Mouse (Mus musculus) hindbrain, embryonic 15.5 days (tissue): ENCODE results near the gene Fblim1. TPM values are rescaled to one million over a fixed set of nuclear protein-coding genes. Genes with fewer than 3 reads are reported as not detected.

Experiments
- ATAC-seq: fragments of 200-750 bp; cut with Nextera tagmentation; 2 replicates; pipeline ENCODE4 v1.8.0; 2017; ENCODE audit warnings: low read depth, moderate number of reproducible peaks, moderate TSS enrichment; ENCODE audit not compliant: low FRiP score
- H3K27ac ChIP-seq: fragments of 300-500 bp; sonication (generic); replicated peaks from 2 replicates; pipeline ENCODE4 v1.5.1; 2015; ENCODE audit warnings: mild to moderate bottlenecking, inconsistent platforms
- H3K27me3 ChIP-seq: fragments of 300-500 bp; sonication (generic); 2 replicates; pipeline ENCODE4 v1.6.1; 2015; ENCODE audit warnings: control low read depth, inconsistent platforms
- H3K36me3 ChIP-seq: fragments of 300-500 bp; sonication (generic); 2 replicates; pipeline ENCODE4 v1.6.1; 2015; ENCODE audit warnings: control low read depth, inconsistent platforms
- H3K4me1 ChIP-seq: fragments of 300-500 bp; sonication (generic); replicated peaks from 2 replicates; pipeline ENCODE4 v1.6.1; 2015; ENCODE audit warnings: control low read depth, inconsistent platforms
- H3K4me2 ChIP-seq: fragments of 300-500 bp; sonication (generic); 2 replicates; pipeline ENCODE4 v1.6.1; 2015; ENCODE audit warnings: moderate library complexity, mild to moderate bottlenecking, inconsistent platforms
- H3K4me3 ChIP-seq: fragments of 300-500 bp; sonication (generic); 2 replicates; pipeline ENCODE4 v1.5.1; 2015; ENCODE audit warnings: mild to moderate bottlenecking, inconsistent platforms
- H3K9ac ChIP-seq: fragments of 300-500 bp; sonication (generic); 2 replicates; pipeline ENCODE4 v1.6.1; 2015; ENCODE audit warnings: inconsistent platforms
- H3K9me3 ChIP-seq: fragments of 300-500 bp; sonication (generic); 2 replicates; pipeline ENCODE4 v1.6.1; 2016; ENCODE audit warnings: control low read depth, inconsistent platforms
- WGBS: fragments of 180-500 bp; shearing (Covaris S2); methylation state at CpG from one replicate; pipeline ENCODE4 v1.1.7; 2015; 5-methylcytosine and 5-hydroxymethylcytosine counted together
- polyA plus RNA-seq: library from polyadenylated mRNA; unstranded; fragments of >200 nt; fragmentation: Nextera tagmentation; extraction: Ambion mirVana; gene quantifications from 2 replicates; pipeline ENCODE4 v1.2.1, GENCODE M21; 2015

The Fblim1 gene
- polyA plus RNA-seq, 1 experiment from 2014 or later = 49.9 TPM

- 91% methylated on average over 25 of the region's 25 CpGs for WGBS
Measured at GRCm38 (mm10) chr4:141641961-141642811, 36.3 kb upstream of the Fblim1 start.

DNA sequence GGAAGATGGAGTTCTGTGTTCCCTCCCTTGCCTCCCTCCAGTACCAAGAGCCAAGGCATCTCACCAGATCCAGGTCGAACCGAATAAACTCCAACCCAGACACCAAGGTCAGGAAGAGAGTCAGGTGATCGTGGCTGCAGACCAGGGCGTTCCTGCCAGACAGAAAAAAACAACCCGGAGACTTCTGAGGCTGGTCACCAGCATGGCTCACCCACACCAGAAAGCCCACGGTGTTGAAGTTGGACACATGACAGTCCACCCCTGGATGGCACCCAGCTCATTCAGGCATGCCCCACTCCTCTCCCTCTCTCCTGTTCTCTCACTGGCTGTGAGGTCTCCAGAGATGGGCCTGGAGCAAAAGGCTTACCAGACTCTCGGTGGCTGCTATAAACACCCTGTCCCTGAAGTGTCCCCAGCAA, 35.5 kb upstream of the Fblim1 start:
- H3K27ac ChIP-seq = no peak overlapping the region
- H3K36me3 ChIP-seq = peaks cover 42% of the 10 kb centered on the region
- no peak overlapping the region for H3K4me3 ChIP-seq
- no peak overlapping the region for H3K9ac ChIP-seq
- no peak for ATAC-seq
- H3K27me3 ChIP-seq = no peaks in the 10 kb centered on the region
- H3K4me2 ChIP-seq = no peak overlapping the region
- WGBS = 87% methylated on average over 7 of the region's 7 CpGs
- H3K9me3 ChIP-seq = no peaks in the 10 kb centered on the region
- H3K4me1 ChIP-seq = peaks cover 24% of the 10 kb centered on the region

More at GRCm38 (mm10) chr4:141641961-141642811, 36.3 kb upstream of the Fblim1 start:
- Histone ChIP-seq H3K4me1 (peaks cover 24% of the 10 kb centered on the region), H3K9me3 (no peaks in the 10 kb centered on the region), H3K27me3 (no peaks in the 10 kb centered on the region), H3K9ac (no peak overlapping the region), H3K4me3 (no peak overlapping the region), H3K36me3 (peaks cover 34% of the 10 kb centered on the region), H3K4me2 (no peak overlapping the region), H3K27ac (peak overlapping the region; percentile 86)
- ATAC-seq = no peak

DNA sequence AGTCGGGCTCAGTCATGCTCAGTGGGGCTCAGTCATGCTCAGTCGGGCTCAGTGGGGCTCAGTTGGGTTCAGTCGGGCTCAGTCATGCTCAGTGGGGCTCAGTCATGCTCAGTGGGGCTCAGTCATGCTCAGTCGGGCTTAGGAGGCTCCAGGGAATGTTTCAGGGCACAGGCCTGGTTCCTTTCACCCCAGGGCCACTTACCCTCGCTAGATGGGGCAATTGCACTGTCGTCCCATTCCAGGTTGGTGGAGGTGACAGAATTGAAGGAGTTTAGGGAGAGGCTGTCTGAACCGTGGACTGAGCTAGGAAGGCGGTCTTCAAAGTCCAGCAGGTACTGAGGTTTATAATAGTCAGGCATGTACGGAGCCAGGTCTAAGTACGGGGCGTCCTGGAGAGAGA, 33.6 kb upstream of the Fblim1 start:
- H3K9me3 ChIP-seq = no peaks in the 10 kb centered on the region
- no peak for ATAC-seq
- H3K27ac ChIP-seq = no peak overlapping the region
- H3K27me3 ChIP-seq = no peaks in the 10 kb centered on the region
- H3K4me2 ChIP-seq = no peak overlapping the region
- no peak overlapping the region for H3K9ac ChIP-seq
- no peak overlapping the region for H3K4me3 ChIP-seq
- H3K36me3 ChIP-seq = peaks cover 48% of the 10 kb centered on the region
- 71% methylated on average over 11 of the region's 11 CpGs for WGBS
- H3K4me1 ChIP-seq = peaks cover 24% of the 10 kb centered on the region

- no peaks in the 10 kb centered on the region for H3K27me3 ChIP-seq
- H3K4me3 ChIP-seq = no peak overlapping the region
- H3K36me3 ChIP-seq = peaks cover 63% of the 10 kb centered on the region
- no peak overlapping the region for H3K27ac ChIP-seq
- H3K4me2 ChIP-seq = no peak overlapping the region
- ATAC-seq = no peak
- WGBS = 94% methylated on average over 5 of the region's 5 CpGs
- H3K4me1 ChIP-seq = no peaks in the 10 kb centered on the region
- no peak overlapping the region for H3K9ac ChIP-seq
- no peaks in the 10 kb centered on the region for H3K9me3 ChIP-seq
Measured at GRCm38 (mm10) chr4:141636693-141637092, 30.8 kb upstream of the Fblim1 start.

GRCm38 (mm10) chr4:141635991-141636390, 30.1 kb upstream of the Fblim1 start:
- no peaks in the 10 kb centered on the region for H3K27me3 ChIP-seq
- no peaks in the 10 kb centered on the region for H3K4me1 ChIP-seq
- no peaks in the 10 kb centered on the region for H3K9me3 ChIP-seq
- H3K4me3 ChIP-seq = no peak overlapping the region
- ATAC-seq = no peak
- no peak overlapping the region for H3K4me2 ChIP-seq
- no peak overlapping the region for H3K27ac ChIP-seq
- H3K36me3 ChIP-seq = peaks cover 63% of the 10 kb centered on the region
- WGBS = 91% methylated on average over 9 of the region's 9 CpGs
- no peak overlapping the region for H3K9ac ChIP-seq

GRCm38 (mm10) chr4:141632111-141632873, 26.4 kb upstream of the Fblim1 start:
- Histone ChIP-seq H3K4me2 (no peak overlapping the region), H3K9me3 (no peaks in the 10 kb centered on the region), H3K27ac (no peak overlapping the region), H3K4me3 (no peak overlapping the region), H3K36me3 (peaks cover 77% of the 10 kb centered on the region), H3K4me1 (no peaks in the 10 kb centered on the region), H3K9ac (no peak overlapping the region), H3K27me3 (no peaks in the 10 kb centered on the region)
- no peak for ATAC-seq
- 93% methylated on average over 21 of the region's 21 CpGs for WGBS

- no peaks in the 10 kb centered on the region for H3K27me3 ChIP-seq
- no peaks in the 10 kb centered on the region for H3K9me3 ChIP-seq
- 96% methylated on average over 20 of the region's 20 CpGs for WGBS
- H3K4me2 ChIP-seq = no peak overlapping the region
- H3K4me1 ChIP-seq = no peaks in the 10 kb centered on the region
- no peak for ATAC-seq
- no peak overlapping the region for H3K27ac ChIP-seq
- no peak overlapping the region for H3K4me3 ChIP-seq
- peaks cover 77% of the 10 kb centered on the region for H3K36me3 ChIP-seq
- H3K9ac ChIP-seq = no peak overlapping the region
Measured at GRCm38 (mm10) chr4:141631250-141631649, 25.4 kb upstream of the Fblim1 start.

DNA sequence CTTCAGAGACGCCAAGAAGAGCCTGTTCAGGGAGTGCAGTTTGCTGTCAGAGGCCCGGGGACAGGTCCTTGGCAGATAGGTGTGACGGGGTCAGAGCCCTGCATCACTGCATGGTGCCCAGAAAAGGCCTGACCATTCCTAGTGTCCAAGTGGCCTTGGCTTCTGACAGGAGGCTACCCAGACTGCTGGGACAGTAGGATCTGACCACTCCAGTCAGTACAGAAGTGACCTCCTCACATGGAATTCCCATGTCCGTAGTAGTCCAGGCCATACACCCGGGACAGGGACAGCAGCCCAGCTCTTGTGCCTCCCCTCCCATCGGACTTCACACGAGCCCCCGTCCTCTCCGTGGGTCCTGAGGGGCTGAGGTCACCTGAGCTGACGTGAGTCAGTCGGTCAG, 24.1 kb upstream of the Fblim1 start:
- WGBS = 96% methylated on average over 11 of the region's 11 CpGs

DNA sequence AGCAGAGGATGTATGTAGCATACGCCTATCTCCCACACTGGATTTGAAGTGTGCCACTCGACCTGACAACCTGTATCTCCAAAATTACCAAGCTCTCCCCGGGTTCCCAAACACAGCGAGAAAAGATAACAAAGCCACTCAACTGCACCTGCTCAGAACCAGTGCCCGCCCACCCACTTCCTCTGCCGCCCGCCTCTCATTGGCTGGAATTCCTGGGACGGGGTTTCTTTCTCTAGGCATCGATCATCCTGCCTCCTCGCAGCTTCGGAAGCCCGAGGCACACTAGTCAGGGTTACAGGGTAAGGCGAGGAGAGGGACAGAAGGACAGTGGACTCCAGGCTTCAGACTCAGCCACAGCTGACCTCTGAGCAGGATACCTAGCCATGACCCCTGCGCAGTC, 22.8 kb upstream of the Fblim1 start:
- Histone ChIP-seq H3K4me2 (no peak overlapping the region), H3K9me3 (no peaks in the 10 kb centered on the region), H3K4me1 (no peaks in the 10 kb centered on the region), H3K36me3 (peaks cover 66% of the 10 kb centered on the region), H3K27ac (no peak overlapping the region), H3K4me3 (no peak overlapping the region), H3K27me3 (no peaks in the 10 kb centered on the region), H3K9ac (no peak overlapping the region)
- no peak for ATAC-seq
- 81% methylated on average over 14 of the region's 14 CpGs for WGBS

More for the DNA sequence above, 24.1 kb upstream of the Fblim1 start:
- Histone ChIP-seq H3K9ac (no peak overlapping the region), H3K4me3 (no peak overlapping the region), H3K9me3 (no peaks in the 10 kb centered on the region), H3K4me2 (no peak overlapping the region), H3K27me3 (no peaks in the 10 kb centered on the region), H3K27ac (no peak overlapping the region), H3K36me3 (peaks cover 72% of the 10 kb centered on the region), H3K4me1 (no peaks in the 10 kb centered on the region)
- ATAC-seq = no peak

GRCm38 (mm10) chr4:141627502-141627901, 21.6 kb upstream of the Fblim1 start:
- H3K4me3 ChIP-seq = no peak overlapping the region
- H3K9me3 ChIP-seq = no peaks in the 10 kb centered on the region
- no peaks in the 10 kb centered on the region for H3K4me1 ChIP-seq
- no peak overlapping the region for H3K9ac ChIP-seq
- peaks cover 61% of the 10 kb centered on the region for H3K36me3 ChIP-seq
- H3K27me3 ChIP-seq = no peaks in the 10 kb centered on the region
- H3K27ac ChIP-seq = no peak overlapping the region
- no peak overlapping the region for H3K4me2 ChIP-seq
- ATAC-seq = no peak
- WGBS = 87% methylated on average over 5 of the region's 5 CpGs

DNA sequence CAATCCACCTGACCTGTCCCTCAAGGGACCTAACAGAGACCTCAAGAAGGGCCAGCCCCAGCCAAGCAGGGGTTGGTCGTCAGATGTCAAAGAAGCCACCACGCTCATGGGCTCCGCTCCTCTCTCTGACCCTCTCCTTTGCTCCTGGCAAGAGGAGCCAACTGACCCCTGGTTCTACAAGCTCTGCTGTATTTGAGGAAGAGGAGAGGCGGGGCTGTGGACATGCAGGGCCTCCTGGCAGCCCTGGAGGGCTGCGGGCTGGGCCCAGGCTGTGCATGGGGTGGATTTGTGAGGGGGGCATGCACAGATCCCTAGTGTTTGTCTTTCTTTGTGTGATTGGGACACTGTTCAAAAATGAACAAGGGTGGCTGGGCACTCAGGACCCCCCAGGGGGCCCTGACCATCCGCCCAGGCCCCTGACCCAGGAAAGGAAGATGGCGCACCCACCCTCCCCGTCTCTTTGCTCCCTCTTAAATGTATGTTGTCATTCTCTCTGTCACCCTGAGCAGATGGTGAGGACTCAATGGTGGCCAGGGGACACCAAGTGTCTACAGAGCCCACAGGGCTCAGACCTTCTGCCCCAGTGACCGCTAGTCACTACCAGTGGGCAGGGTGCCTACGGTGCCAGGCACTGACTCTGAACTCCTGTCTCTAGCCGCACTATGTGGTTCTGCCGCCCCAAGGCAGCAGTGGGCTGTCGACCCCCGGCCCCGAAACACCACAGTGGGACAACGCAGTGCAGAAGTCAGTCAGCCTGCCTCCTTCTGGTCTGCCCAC, 20.1 kb upstream of the Fblim1 start:
- H3K9me3 ChIP-seq = no peaks in the 10 kb centered on the region
- no peak overlapping the region for H3K4me2 ChIP-seq
- H3K4me1 ChIP-seq = no peaks in the 10 kb centered on the region
- no peaks in the 10 kb centered on the region for H3K27me3 ChIP-seq
- H3K36me3 ChIP-seq = peaks cover 45% of the 10 kb centered on the region
- H3K27ac ChIP-seq = no peak overlapping the region
- WGBS = 90% methylated on average over 16 of the region's 16 CpGs
- H3K9ac ChIP-seq = no peak overlapping the region
- ATAC-seq = no peak
- no peak overlapping the region for H3K4me3 ChIP-seq
